Mouse (Mus musculus) neutrophil, adult 65 days (primary cell): ENCODE results near the gene Mrps24. TPM values are rescaled to one million over a fixed set of nuclear protein-coding genes. Genes with fewer than 3 reads are reported as not detected.

Experiments used
- total RNA-seq: library from RNA; stranded (reverse); gene quantifications from 2 replicates; pipeline ENCODE4 v1.2.4, GENCODE M21; 2023

Gene Mrps24
- total RNA-seq: 26.0 and 28.4 TPM in 2 replicates

GRCm38 (mm10) chr11:5715630-5716105 lies at the start of gene Mrps24:
Gene Mrps24 (minus strand): TSS chr11:5715680.

GRCm38 (mm10) chr11:5761820-5762632 lies 46.5 kb upstream of the Mrps24 start, which contains the start of gene Urgcp:
Gene Urgcp (minus strand): TSS chr11:5762376.

Other genes starting within 250 kb of the Mrps24 start
- 150 and 177 TPM in 2 replicates for gene Xbp1, start 195.0 kb downstream of the Mrps24 start, total RNA-seq
- gene Ccdc117, start 173.5 kb downstream of the Mrps24 start, total RNA-seq: 12.9 and 16.2 TPM in 2 replicates
- not detected in 2 replicates for gene Ankrd36, start 146.0 kb downstream of the Mrps24 start, total RNA-seq
- 11.9 and 16.0 TPM in 2 replicates for gene Urgcp, start 46.7 kb upstream of the Mrps24 start, total RNA-seq
- gene Dbnl, start 72.8 kb upstream of the Mrps24 start, total RNA-seq: 162 TPM in 2 replicates
- not detected in 2 replicates for gene Pgam2, start 88.1 kb upstream of the Mrps24 start, total RNA-seq
- gene Polm, start 122.3 kb upstream of the Mrps24 start, total RNA-seq: 27.7 and 31.5 TPM in 2 replicates
- gene Aebp1, start 146.3 kb upstream of the Mrps24 start, total RNA-seq: not detected in 2 replicates
- gene Pold2, start 162.6 kb upstream of the Mrps24 start, total RNA-seq: 17.2 and 22.8 TPM in 2 replicates
- not detected in 2 replicates for gene Myl7, start 183.1 kb upstream of the Mrps24 start, total RNA-seq
- not detected in 2 replicates for gene Gck, start 234.4 kb upstream of the Mrps24 start, total RNA-seq
- 83.8 and 99.8 TPM in 2 replicates for gene Ykt6, start 240.0 kb upstream of the Mrps24 start, total RNA-seq